Mouse (Mus musculus) thymus, adult 2 months (tissue): Measurements from ENCODE around the gene Mag. TPM values are rescaled to one million over a fixed set of nuclear protein-coding genes. Genes with fewer than 3 reads are reported as not detected.
A peak's percentile ranks its signal among the peaks of the same experiment; 100 is the strongest.

Source experiments
- DNase-seq: peaks from one replicate; pipeline ENCODE4 v3.0.0; 2021
- H3K27ac ChIP-seq: fragments of 200-500 bp; 2 replicates; pipeline ENCODE4 v1.5.1; 2012; ENCODE audit warnings: low read length, control low read depth; ENCODE audit not compliant: control insufficient read depth, insufficient read depth
- H3K27me3 ChIP-seq: fragments of 200-500 bp; 2 replicates; pipeline ENCODE4 v1.6.1; 2012; ENCODE audit warnings: mild to moderate bottlenecking, low read length, moderate library complexity, mixed read lengths; ENCODE audit not compliant: control insufficient read depth, insufficient read depth
- H3K36me3 ChIP-seq: fragments of 200-500 bp; 2 replicates; pipeline ENCODE4 v1.6.1; 2012; ENCODE audit warnings: mild to moderate bottlenecking, low read length, moderate library complexity; ENCODE audit not compliant: control insufficient read depth, insufficient read depth
- H3K4me1 ChIP-seq: fragments of 200-500 bp; replicated peaks from 2 replicates; pipeline ENCODE4 v1.6.1; 2012; ENCODE audit warnings: low read length; ENCODE audit not compliant: control insufficient read depth, insufficient read depth
- H3K4me3 ChIP-seq: fragments of 200-500 bp; 2 replicates; pipeline ENCODE4 v1.5.1; 2012; ENCODE audit warnings: mild to moderate bottlenecking, low read length, control low read depth, moderate library complexity; ENCODE audit not compliant: control insufficient read depth, insufficient read depth
- CTCF ChIP-seq: fragments of 200-500 bp; IDR thresholded peaks from 2 replicates; pipeline ENCODE4 v1.5.1; 2012; ENCODE audit warnings: mild to moderate bottlenecking, control low read depth, low read length, moderate library complexity, borderline replicate concordance; ENCODE audit not compliant: control insufficient read depth, poor library complexity, insufficient read depth; ENCODE audit errors: extremely low read depth
- POLR2A ChIP-seq: fragments of 200-500 bp; IDR thresholded peaks from 2 replicates; pipeline ENCODE4 v1.6.1; 2012; ENCODE audit warnings: mild to moderate bottlenecking, low read length, control low read depth, moderate library complexity; ENCODE audit not compliant: control insufficient read depth, poor library complexity, insufficient read depth; ENCODE audit errors: extremely low read depth
- WGBS: fragments of 180-500 bp; shearing (Covaris S2); methylation state at CpG from one replicate; pipeline ENCODE4 v1.1.7; 2018; 5-methylcytosine and 5-hydroxymethylcytosine counted together
- polyA plus RNA-seq: library from polyadenylated mRNA; depleted of rRNA; stranded (reverse); fragments of >200 nt; gene quantifications from 2 replicates; pipeline ENCODE4 v1.2.3, GENCODE M21; 2012; rRNA removed

The Mag gene
- 1.8 and 2.0 TPM in 2 replicates for polyA plus RNA-seq

DNA sequence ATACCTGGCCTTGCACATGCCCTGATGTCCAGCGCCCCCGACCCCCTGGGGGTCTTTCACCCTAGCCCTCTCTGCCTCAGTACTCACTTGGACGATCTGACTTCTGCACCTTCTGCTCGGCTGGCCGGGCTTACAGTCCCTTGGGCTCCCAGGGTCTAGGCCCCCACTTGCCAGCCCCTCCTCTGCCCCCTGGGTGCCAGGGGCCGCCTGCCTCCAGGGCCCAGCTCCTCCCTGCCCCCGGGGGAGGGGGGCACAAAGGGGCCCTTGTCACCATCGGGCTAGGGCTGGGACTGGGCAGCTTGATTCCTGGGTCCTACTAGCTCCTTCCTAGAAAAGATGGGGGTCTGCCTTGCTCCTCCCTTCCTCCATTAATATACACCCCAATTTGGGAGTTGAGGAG lies at the start of gene Mag:
Gene Mag (minus strand): TSS at position 142 of the 400 bp plus-strand sequence.
- Histone ChIP-seq H3K36me3 (no peaks in the 10 kb centered on the region), H3K4me1 (peaks cover 4% of the 10 kb centered on the region), H3K4me3 (no peak within 1 kb of the TSS), H3K27me3 (no peaks in the 10 kb centered on the region), H3K27ac (no peak within 1 kb of the TSS)
- DNase-seq, result no peak
- 89% methylated on average over 8 of the region's 8 CpGs for WGBS
- TF ChIP-seq CTCF (no peak), POLR2A (no peak)

DNA sequence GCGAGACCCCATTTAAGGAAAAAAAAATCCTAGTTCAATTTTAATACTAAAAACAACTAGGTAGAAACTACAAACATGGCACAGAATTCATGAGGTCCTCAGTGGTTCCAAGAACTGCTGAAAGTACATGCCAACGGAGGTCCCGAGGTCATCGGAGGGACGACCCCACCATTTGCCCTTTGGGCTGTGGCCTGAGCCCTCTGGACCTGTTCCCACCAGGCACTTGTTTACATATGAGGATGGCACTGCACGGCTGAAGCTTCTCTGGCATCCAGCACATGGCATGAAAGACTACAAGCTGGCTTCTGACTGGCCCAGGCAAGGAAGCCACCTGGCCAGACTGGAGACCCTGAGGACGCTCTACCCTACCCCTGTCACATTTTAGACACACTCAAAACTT lies 49.7 kb upstream of the Mag start:
- Histone ChIP-seq H3K4me3 (no peak overlapping the region), H3K27ac (no peak overlapping the region), H3K4me1 (peaks cover 23% of the 10 kb centered on the region), H3K36me3 (no peaks in the 10 kb centered on the region), H3K27me3 (no peaks in the 10 kb centered on the region)
- WGBS, result 96% methylated on average over 7 of the region's 7 CpGs
- DNase-seq, result no peak
- TF ChIP-seq POLR2A (no peak), CTCF (no peak)

DNA sequence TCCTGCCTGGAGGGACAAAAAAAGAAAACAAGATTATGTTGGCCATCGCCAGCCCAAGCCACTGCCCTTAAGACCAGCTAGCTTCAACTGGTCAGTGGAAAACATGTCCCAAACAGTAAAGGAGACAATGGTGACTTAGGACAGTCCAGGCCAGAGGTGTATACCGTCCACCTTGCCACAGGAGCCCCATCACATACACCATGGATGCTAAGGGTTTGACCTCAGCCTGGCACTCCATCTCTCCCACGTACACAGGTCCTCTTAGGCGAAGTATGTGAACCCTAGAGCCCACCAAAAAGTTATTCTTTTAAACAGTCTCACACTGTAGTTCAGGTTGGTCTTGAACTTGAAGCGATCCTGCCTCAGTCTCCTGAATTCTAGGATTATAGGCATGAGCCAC lies 48.2 kb upstream of the Mag start:
- Histone ChIP-seq H3K27ac (no peak overlapping the region), H3K36me3 (no peaks in the 10 kb centered on the region), H3K4me3 (no peak overlapping the region), H3K4me1 (peaks cover 29% of the 10 kb centered on the region), H3K27me3 (no peaks in the 10 kb centered on the region)
- no peak for DNase-seq
- TF ChIP-seq POLR2A, result no peak
- no peak for TF ChIP-seq CTCF
- WGBS, result 93% methylated on average over 5 of the region's 5 CpGs

DNA sequence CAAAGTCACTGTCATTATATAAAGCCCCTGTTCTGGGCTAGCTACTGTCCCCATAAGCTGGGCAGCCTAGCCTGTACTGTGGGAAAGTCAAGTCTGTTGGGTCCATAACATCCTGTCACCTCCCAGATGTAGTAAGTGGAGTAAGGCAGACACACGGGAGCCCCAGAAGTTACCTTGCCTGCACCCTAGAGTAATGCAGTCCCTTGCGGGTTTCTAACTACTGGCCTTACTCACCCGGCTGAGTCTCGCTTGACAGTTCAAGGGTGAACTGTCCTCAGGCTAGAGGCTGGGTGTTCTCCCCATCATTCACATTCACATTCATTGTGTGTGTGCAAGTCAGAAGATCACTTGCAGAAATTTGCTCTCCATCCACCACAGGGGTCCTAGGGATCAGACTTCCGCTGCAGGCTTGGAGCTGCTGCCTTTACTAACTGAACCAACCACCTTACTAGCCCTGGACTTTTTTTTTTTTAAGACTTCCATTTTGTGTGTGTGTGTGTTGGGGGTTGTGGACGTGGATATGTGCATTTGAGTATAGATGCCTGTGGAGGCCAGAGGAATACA lies 45.2 kb upstream of the Mag start:
- no peaks in the 10 kb centered on the region for H3K27me3 ChIP-seq
- H3K4me3 ChIP-seq, result no peak overlapping the region
- H3K36me3 ChIP-seq, result 0 out of 2 replicates have a peak, but pooled peaks cover 2% of the 10 kb centered on the region
- no peak for TF ChIP-seq CTCF
- no peak for TF ChIP-seq POLR2A
- DNase-seq, result no peak
- 97% methylated on average over 6 of the region's 6 CpGs for WGBS
- H3K4me1 ChIP-seq, result peaks cover 12% of the 10 kb centered on the region
- no peak overlapping the region for H3K27ac ChIP-seq

DNA sequence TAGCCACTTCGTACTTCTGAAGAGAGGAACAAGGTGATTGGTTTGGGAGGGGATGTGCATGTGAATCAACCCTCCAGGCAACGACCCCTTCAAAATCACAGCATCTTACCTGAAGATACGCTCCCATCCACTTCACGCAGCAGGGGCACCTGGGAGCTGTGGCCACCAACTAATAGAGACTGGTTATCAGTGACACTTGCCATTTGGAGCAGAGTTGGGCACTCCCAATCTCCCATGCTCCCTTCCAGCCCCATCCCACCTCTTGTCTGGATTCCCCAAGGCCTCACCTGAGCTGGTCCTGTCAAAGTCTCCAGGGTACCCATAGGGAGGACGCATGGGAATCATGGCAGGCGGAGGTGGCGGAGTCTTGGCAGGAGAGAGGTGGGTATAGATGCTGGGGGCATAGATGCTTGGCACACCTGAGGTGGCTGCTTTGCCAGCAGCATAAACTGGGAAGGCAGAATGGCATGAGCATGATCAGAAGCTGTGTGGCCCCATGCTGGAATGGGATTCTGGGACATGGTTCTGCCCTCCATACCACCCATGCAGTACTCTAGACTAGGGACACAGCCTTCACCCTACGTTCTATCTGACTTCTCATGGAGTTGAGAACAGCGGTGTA lies 44.3 kb upstream of the Mag start:
- Histone ChIP-seq H3K36me3 (peaks cover 11% of the 10 kb centered on the region), H3K27me3 (no peaks in the 10 kb centered on the region), H3K27ac (no peak overlapping the region), H3K4me1 (peaks cover 12% of the 10 kb centered on the region), H3K4me3 (no peak overlapping the region)
- 96% methylated on average over 9 of the region's 9 CpGs for WGBS
- TF ChIP-seq POLR2A (no peak), CTCF (no peak)
- DNase-seq, result no peak

DNA sequence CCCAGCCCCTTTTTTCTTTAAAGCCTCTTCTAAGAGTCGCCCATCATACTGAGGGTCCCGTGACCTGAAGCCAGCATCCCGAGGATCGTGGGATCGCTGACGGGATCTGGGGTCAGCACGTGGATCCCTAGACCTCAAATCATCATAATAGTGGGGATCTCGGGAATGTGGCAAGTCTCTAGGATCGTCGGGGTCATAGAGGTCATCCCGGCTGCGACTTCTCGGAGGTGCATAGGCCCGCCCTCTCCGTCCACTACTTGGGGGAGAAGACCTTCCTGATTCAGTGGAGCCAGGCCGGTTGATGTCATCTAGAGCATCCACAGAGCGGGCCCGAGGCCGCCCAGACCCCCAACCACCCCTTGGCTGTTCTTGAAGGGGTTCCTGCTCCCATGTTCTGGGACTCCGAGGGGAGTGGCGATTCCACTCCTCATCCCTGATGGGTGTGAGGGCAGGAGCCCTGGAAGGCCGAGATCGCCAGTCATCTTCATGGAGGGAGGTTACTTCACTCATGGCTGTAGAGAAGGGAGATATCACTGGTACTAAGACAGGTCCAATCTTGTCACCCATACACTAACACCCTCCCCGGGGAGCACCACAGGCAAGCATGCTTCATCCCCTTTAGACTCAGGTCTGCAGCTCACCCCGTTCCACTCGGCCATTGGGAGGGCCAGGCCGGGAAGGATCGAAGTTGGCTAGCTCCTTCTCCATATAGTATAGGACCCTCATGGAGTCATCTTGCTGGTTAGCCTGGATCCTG lies 43.6 kb upstream of the Mag start:
- WGBS, result 89% methylated on average over 28 of the region's 28 CpGs
- Histone ChIP-seq H3K36me3 (peaks cover 18% of the 10 kb centered on the region), H3K4me3 (peak overlapping the region; percentile 70), H3K27me3 (no peaks in the 10 kb centered on the region), H3K27ac (no peak overlapping the region), H3K4me1 (peaks cover 12% of the 10 kb centered on the region)
- DNase-seq, result peak; percentile 27
- TF ChIP-seq POLR2A (no peak), CTCF (no peak)

DNA sequence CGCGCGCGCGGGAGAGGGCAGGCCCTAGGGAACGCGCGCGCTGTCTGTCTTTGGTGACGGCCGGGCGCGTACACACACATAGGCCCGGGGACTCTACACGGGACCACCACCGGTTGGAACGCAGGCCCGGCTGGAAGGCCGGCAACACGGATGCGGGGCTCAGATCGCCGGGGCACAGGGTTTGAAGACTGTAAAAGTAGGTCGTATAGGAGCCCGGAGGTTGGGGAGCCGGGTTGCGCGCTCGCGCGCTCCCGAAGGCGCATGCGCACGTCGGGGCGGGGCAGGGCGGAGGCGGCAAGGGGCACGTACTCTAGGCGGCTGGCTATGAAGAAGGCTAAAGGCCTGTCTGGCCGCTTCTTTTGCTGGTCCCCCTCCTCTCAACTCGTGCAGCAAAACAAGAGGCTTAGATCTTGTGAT lies 42.7 kb upstream of the Mag start:
- TF ChIP-seq POLR2A, result peak; percentile 45; the same call in 1 of the 2 replicates
- TF ChIP-seq CTCF, result no peak
- peak overlapping the region; percentile 70 for H3K4me3 ChIP-seq
- peak; percentile 92 for DNase-seq
- H3K27me3 ChIP-seq, result no peaks in the 10 kb centered on the region
- H3K4me1 ChIP-seq, result peaks cover 12% of the 10 kb centered on the region
- WGBS, result under 1% methylated on average over 43 of the region's 43 CpGs
- peaks cover 26% of the 10 kb centered on the region for H3K36me3 ChIP-seq
- H3K27ac ChIP-seq, result peak overlapping the region; percentile 60
